Mouse (Mus musculus) lung, adult 2 months (tissue): ENCODE data around the gene Actl6b.

Experiments
- CTCF ChIP-seq: fragments of 200-500 bp; IDR thresholded peaks from 2 replicates; pipeline ENCODE4 v1.5.1; 2011; ENCODE audit warnings: mild to moderate bottlenecking, low read length, control low read depth; ENCODE audit not compliant: insufficient read depth
- POLR2A ChIP-seq: fragments of 200-500 bp; IDR thresholded peaks from 2 replicates; pipeline ENCODE4 v1.6.1; 2011; ENCODE audit warnings: low read depth, mild to moderate bottlenecking, control low read depth, low read length, borderline replicate concordance; ENCODE audit errors: extremely low read depth

DNA sequence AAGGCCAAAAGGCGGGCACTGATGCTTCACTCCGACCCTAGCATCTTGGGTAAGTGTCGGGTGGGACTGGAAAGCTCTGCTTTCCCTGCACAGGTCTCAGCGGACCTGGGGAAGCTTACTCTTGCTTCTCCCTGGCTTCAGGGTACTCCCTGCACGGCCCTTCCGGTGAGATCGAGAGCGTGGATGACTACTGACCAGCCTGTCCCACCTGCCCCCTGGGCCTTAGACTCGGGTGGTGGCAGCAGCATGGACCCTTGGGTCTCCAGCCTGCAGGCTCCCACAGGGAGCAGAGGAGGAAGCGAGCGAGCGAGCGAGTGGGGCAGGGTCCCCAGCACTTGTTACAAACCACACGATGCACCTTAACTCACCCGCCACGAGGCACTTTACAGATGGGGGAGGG lies 27.8 kb upstream of the Actl6b start:
- TF ChIP-seq CTCF, result no peak
- no peak for TF ChIP-seq POLR2A
